Mouse (Mus musculus): ENCODE results near the gene Cacul1.

DNA sequence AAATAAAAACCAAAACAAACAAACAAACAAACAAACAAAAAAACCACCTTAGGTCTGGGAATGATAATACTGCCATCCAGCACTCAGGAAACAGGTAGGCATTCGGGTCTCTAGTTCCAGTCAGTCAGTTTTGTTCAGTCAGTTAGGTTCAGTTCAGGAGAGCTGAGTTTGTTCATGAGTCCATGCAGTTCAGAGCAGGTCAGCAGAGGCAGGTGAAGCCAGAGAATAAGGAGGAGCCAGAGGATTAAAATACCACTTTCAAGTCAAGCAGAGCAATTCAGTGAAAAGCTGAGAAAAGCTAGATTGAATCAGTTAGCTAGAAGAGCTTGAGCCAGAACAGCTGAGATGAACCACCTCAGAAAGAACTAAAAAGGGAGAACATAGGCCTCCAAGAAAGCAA lies 4.1 kb downstream of the Cacul1 start:
- TF ChIP-seq CTCF (conservative IDR thresholded peaks at IDR 0.05; ENCODE audit: insufficient read depth, insufficient read length, low read depth, low read length) (no peak), POLR2A (IDR thresholded peaks at IDR 0.05; ENCODE audit: low read depth, low read length) (no peak)
